Comparison of ENCODE assay signal across 19 mouse cellular contexts in the genomic region with DNA sequence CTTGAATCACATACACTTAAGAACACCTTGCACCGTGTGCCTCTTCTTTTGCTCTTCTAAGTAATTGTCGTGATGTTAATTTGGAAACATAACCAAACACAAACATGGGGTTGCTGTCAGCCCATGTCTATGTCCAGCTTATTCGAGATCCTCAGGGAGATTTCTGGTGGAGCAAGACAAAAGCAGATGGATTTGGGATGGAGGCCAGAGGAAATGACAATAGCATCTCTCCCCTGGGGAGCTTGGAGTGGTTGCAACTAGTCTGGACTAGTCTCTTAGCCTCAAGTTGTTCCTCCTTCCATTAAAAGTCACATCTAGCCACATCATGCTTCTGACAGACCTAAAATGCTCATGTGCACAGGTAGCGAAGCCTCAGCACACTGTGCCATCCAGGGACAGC.
"Had no signal": no experiment of that assay in that cellular context is flagged by ENCODE, and none has a peak within 500 bp of the region (broad histone marks: within the 10 kb centered on the region; RNA-seq: fewer than 3 reads in every experiment).

No protein-coding gene starts in this region.

- H3K4me2 ChIP-seq: limb, embryonic 13.5 days; liver, embryonic 13.5 days; midbrain, embryonic 12.5 days; midbrain, embryonic 15.5 days; neural tube, embryonic 12.5 days; neural tube, embryonic 15.5 days had no signal

- H3K4me1 ChIP-seq: midbrain, embryonic 15.5 days; neural tube, embryonic 15.5 days had no signal

- H3K36me3 ChIP-seq: limb, embryonic 13.5 days; liver, embryonic 13.5 days; midbrain, embryonic 12.5 days; midbrain, embryonic 15.5 days; neural tube, embryonic 12.5 days; neural tube, embryonic 15.5 days had no signal

- H3K9ac ChIP-seq: limb, embryonic 13.5 days; liver, embryonic 13.5 days; midbrain, embryonic 12.5 days; midbrain, embryonic 15.5 days; neural tube, embryonic 12.5 days; neural tube, embryonic 15.5 days had no signal

- H3K9me3 ChIP-seq: liver, embryonic 13.5 days; midbrain, embryonic 15.5 days; neural tube, embryonic 15.5 days had no signal

- H3K27me3 ChIP-seq: limb, embryonic 13.5 days; liver, embryonic 13.5 days; midbrain, embryonic 12.5 days; midbrain, embryonic 15.5 days; neural tube, embryonic 12.5 days; neural tube, embryonic 15.5 days had no signal

- ATAC-seq: midbrain, embryonic 15.5 days had no signal

- DNase-seq: kidney, postnatal 10 days; kidney, postnatal 36 days; left cerebral cortex, postnatal 4 days; liver, embryonic 13.5 days; lung, adult 2 months; lung, postnatal 14 days; right cerebral cortex, adult 18-20 months; right cerebral cortex, postnatal 14 days; right cerebral cortex, postnatal 4 days; thymus, adult 2 months; thymus, postnatal 14 days; thymus, postnatal 4 days had no signal

- H3K27ac ChIP-seq: limb, embryonic 13.5 days; liver, embryonic 13.5 days; macrophage; midbrain, embryonic 12.5 days; midbrain, embryonic 15.5 days; neural tube, embryonic 12.5 days; neural tube, embryonic 15.5 days; stomach, postnatal 0 days had no signal

- H3K4me3 ChIP-seq: limb, embryonic 13.5 days; liver, embryonic 13.5 days; midbrain, embryonic 12.5 days; midbrain, embryonic 15.5 days; neural tube, embryonic 12.5 days; neural tube, embryonic 15.5 days had no signal
